Mouse (Mus musculus) intestine, embryonic 14.5 days (tissue): ENCODE measurements at regions not wholly inside any gene's neighbourhood (a gene's known extent, or its start where the extent isn't known, plus 50 kb on each side); places are given as distances from the start of the nearest gene placed in this dataset.
A peak's percentile ranks its signal among the peaks of the same experiment; 100 is the strongest.

Experiments
- ATAC-seq: fragments of 200-750 bp; cut with Nextera tagmentation; replicated peaks from 2 replicates; pipeline ENCODE4 v1.8.0; 2017; ENCODE audit warnings: low read depth, moderate number of reproducible peaks, moderate TSS enrichment, moderate library complexity; ENCODE audit not compliant: low FRiP score, low TSS enrichment
- DNase-seq: peaks from one replicate; pipeline ENCODE4 v3.0.0-alpha.2; 2018; ENCODE audit warnings: low spot score
- H3K27ac ChIP-seq: fragments of 300-500 bp; sonication (generic); 2 replicates; pipeline ENCODE4 v1.5.1; 2014; ENCODE audit warnings: low read depth, mild to moderate bottlenecking, control low read depth
- H3K27me3 ChIP-seq: fragments of 300-500 bp; sonication (generic); replicated peaks from 2 replicates; pipeline ENCODE4 v1.6.1; 2014; ENCODE audit warnings: low read length, control low read depth; ENCODE audit not compliant: control insufficient read depth, insufficient read depth
- H3K36me3 ChIP-seq: fragments of 300-500 bp; sonication (generic); 2 replicates; pipeline ENCODE4 v1.6.1; 2014; ENCODE audit warnings: low read length, control low read depth; ENCODE audit not compliant: control insufficient read depth, insufficient read depth
- H3K4me1 ChIP-seq: fragments of 300-500 bp; sonication (generic); replicated peaks from 2 replicates; pipeline ENCODE4 v1.6.1; 2014; ENCODE audit warnings: low read length, control low read depth, mixed read lengths; ENCODE audit not compliant: control insufficient read depth, insufficient read depth
- H3K4me2 ChIP-seq: fragments of 300-500 bp; sonication (generic); 2 replicates; pipeline ENCODE4 v1.6.1; 2014; ENCODE audit warnings: low read length
- H3K4me3 ChIP-seq: fragments of 300-500 bp; sonication (generic); 2 replicates; pipeline ENCODE4 v1.5.1; 2014; ENCODE audit warnings: low read depth, low read length, control low read depth, mixed read lengths
- H3K9ac ChIP-seq: fragments of 300-500 bp; sonication (generic); 2 replicates; pipeline ENCODE4 v1.6.1; 2014; ENCODE audit warnings: mild to moderate bottlenecking, low read length
- H3K9me3 ChIP-seq: fragments of 300-500 bp; sonication (generic); 2 replicates; pipeline ENCODE4 v1.6.1; 2016; ENCODE audit warnings: low read length, control low read depth; ENCODE audit not compliant: control insufficient read depth
- WGBS: fragments of 180-500 bp; shearing (Covaris S2); extraction: QIAGEN DNeasy Blood & Tissue Kit; methylation state at CpG from one replicate; pipeline ENCODE4 v1.1.7; 2014; 5-methylcytosine and 5-hydroxymethylcytosine counted together

DNA sequence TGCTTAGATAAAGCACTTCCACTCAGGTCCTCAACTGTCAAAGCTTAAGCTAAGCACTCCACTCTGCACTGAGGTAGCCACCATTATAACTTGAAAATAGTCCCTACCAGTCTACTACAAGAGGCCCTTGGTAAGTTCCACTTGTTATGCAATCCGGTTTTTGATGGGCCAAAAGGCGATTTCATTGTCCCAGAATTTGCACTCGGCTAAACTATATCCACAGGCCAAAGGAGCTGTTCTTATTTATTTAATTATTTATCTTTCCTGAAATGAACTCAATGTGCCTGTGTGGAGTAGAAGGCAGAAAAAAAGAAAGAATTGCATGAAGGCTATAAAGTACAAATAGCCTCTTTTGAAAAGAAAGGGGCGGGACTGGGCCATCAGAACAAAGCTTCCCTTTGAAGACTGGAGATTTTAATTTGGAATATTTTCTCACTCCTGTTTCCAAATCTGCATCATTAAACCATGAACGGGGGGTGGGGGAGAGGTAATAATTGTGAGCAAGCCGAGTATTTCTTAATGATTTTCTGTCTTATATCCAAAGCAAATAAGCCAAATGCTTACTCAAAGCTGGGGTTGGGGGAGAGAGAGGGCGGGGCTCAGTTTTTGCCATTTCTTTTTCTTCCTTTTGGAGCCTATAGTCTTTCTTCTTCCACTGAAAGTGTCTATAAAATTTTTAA, 489.3 kb downstream of the Tox3 start:
- H3K9me3 ChIP-seq, result no peaks in the 10 kb centered on the region
- no peak overlapping the region for H3K4me2 ChIP-seq
- WGBS, result 81% methylated on average over 7 of the region's 7 CpGs
- H3K27ac ChIP-seq, result no peak overlapping the region
- H3K4me3 ChIP-seq, result no peak overlapping the region
- H3K27me3 ChIP-seq, result no peaks in the 10 kb centered on the region
- ATAC-seq (no peak), DNase-seq (no peak)
- H3K4me1 ChIP-seq, result no peaks in the 10 kb centered on the region
- no peak overlapping the region for H3K9ac ChIP-seq
- H3K36me3 ChIP-seq, result no peaks in the 10 kb centered on the region

DNA sequence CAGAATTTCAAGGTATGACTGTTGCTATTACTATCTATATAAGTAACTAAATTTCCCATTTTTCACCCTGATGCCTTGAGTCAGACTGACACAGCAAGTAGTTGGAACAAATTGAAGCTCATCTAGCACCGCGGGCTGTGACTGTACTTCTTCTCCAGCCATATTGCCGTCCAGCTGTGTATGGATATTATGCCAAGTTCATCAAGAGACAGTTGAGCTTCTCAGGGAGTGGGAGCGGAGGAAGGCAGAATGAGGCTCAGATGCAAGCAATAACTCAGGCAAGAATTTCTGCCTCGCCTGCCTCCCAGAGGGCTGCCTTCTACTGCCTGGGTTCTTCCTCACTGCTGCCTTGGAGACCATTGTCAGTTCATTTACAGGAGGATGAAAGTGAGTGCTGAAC, 492.6 kb downstream of the Tox3 start:
- H3K36me3 ChIP-seq, result no peaks in the 10 kb centered on the region
- no peaks in the 10 kb centered on the region for H3K27me3 ChIP-seq
- no peak overlapping the region for H3K27ac ChIP-seq
- no peaks in the 10 kb centered on the region for H3K4me1 ChIP-seq
- WGBS, result 87% methylated on average over 5 of the region's 5 CpGs
- no peaks in the 10 kb centered on the region for H3K9me3 ChIP-seq
- H3K9ac ChIP-seq, result no peak overlapping the region
- ATAC-seq, result no peak
- H3K4me2 ChIP-seq, result no peak overlapping the region
- DNase-seq, result no peak
- no peak overlapping the region for H3K4me3 ChIP-seq

DNA sequence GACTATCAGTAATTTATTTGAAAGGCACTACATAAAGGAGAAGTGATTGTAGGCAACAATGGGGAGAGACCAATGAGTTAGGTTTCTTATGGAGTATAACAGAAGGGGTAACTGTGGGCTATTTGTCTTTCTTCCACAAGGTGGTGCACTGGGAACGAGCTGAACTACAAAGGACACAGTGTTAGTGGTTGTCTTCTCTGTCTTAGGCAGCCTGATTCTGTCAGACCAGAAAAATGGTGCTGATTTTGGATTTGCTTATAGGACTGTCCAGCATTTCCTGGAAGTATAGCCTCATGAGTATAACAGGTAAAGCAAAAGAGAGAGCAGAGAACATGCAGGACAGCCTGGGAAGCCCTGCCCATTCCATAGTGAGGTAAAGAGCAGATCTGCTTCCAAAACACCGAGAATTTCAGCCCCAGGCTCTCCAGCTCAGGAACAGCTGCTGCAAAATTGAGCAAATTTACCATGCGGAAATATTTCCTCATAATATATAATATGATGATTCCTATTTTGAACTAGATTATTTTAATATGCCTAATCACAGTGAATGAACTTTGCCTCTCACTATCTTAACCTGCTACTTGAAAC, 497.8 kb downstream of the Tox3 start:
- no peak overlapping the region for H3K4me2 ChIP-seq
- H3K27me3 ChIP-seq, result no peaks in the 10 kb centered on the region
- ATAC-seq (no peak; the same call in 1 of the 2 replicates), DNase-seq (peak; percentile 58)
- no peak overlapping the region for H3K4me3 ChIP-seq
- no peak overlapping the region for H3K27ac ChIP-seq
- no peak overlapping the region for H3K9ac ChIP-seq
- H3K36me3 ChIP-seq, result no peaks in the 10 kb centered on the region
- H3K4me1 ChIP-seq, result no peaks in the 10 kb centered on the region
- 41% methylated on average over 3 of the region's 3 CpGs for WGBS
- no peaks in the 10 kb centered on the region for H3K9me3 ChIP-seq

- no peak overlapping the region for H3K9ac ChIP-seq
- no peaks in the 10 kb centered on the region for H3K4me1 ChIP-seq
- DNase-seq (no peak), ATAC-seq (no peak)
- H3K36me3 ChIP-seq, result no peaks in the 10 kb centered on the region
- H3K4me3 ChIP-seq, result no peak overlapping the region
- H3K4me2 ChIP-seq, result no peak overlapping the region
- 67% methylated on average over 7 of the region's 7 CpGs for WGBS
- no peak overlapping the region for H3K27ac ChIP-seq
- no peaks in the 10 kb centered on the region for H3K9me3 ChIP-seq
- no peaks in the 10 kb centered on the region for H3K27me3 ChIP-seq
Measured at GRCm38 (mm10) chr8:89849416-89850208, 498.5 kb downstream of the Tox3 start.

DNA sequence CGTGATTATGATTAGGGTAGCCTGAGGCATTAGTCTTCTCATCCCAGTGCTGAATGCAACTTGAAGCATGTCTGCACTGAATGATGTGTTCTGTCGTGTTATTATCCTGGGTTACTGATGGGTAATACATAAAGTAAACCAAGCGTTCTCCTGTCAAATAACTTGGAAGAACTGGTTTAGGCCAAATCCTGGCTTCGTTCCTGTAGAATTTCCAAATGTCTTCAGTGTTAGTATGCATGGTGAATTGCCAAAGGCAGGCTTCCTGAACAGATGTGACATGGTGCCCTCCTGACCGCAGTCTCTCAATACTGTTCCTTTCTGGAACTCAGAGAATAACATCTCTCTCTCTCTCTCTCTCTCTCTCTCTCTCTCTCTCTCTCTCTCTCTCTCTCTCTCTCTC, 509.6 kb downstream of the Tox3 start:
- Histone ChIP-seq H3K36me3 (no peaks in the 10 kb centered on the region), H3K4me3 (no peak overlapping the region), H3K4me1 (no peaks in the 10 kb centered on the region), H3K9ac (no peak overlapping the region), H3K4me2 (no peak overlapping the region), H3K9me3 (no peaks in the 10 kb centered on the region), H3K27ac (no peak overlapping the region), H3K27me3 (no peaks in the 10 kb centered on the region)
- DNase-seq, result no peak
- 67% methylated on average over 5 of the region's 5 CpGs for WGBS
- no peak for ATAC-seq

- no peak overlapping the region for H3K27ac ChIP-seq
- DNase-seq (no peak), ATAC-seq (no peak)
- no peak overlapping the region for H3K9ac ChIP-seq
- H3K4me1 ChIP-seq, result no peaks in the 10 kb centered on the region
- WGBS, result 74% methylated on average over 4 of the region's 4 CpGs
- no peaks in the 10 kb centered on the region for H3K27me3 ChIP-seq
- no peaks in the 10 kb centered on the region for H3K36me3 ChIP-seq
- H3K9me3 ChIP-seq, result no peaks in the 10 kb centered on the region
- no peak overlapping the region for H3K4me2 ChIP-seq
- no peak overlapping the region for H3K4me3 ChIP-seq
Measured at GRCm38 (mm10) chr8:89833715-89834114, 514.4 kb downstream of the Tox3 start.

DNA sequence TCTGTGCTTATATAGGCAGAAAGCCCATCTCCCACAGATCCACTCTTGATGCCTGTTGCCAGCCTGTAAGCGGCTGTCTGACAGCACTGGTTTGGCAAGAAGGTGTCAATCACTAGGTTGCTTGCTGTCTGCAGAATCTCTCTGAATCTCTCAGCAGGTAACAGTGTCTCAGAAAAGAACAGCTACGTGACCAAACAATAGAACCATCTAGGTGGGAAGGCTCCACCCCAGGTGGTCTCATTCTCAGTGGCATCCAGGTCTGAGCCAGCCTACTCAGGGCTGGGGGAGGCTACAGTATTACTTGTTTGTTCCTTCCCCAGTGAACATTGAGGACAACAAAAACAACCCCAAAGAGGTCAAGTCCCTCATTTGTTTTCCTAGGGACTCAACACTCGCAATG, 523.6 kb downstream of the Tox3 start:
- Histone ChIP-seq H3K36me3 (no peaks in the 10 kb centered on the region), H3K9me3 (no peaks in the 10 kb centered on the region), H3K9ac (no peak overlapping the region), H3K4me3 (no peak overlapping the region), H3K4me2 (no peak overlapping the region), H3K4me1 (no peaks in the 10 kb centered on the region), H3K27ac (no peak overlapping the region), H3K27me3 (no peaks in the 10 kb centered on the region)
- ATAC-seq, result no peak
- 45% methylated on average over 3 of the region's 3 CpGs for WGBS
- no peak for DNase-seq

DNA sequence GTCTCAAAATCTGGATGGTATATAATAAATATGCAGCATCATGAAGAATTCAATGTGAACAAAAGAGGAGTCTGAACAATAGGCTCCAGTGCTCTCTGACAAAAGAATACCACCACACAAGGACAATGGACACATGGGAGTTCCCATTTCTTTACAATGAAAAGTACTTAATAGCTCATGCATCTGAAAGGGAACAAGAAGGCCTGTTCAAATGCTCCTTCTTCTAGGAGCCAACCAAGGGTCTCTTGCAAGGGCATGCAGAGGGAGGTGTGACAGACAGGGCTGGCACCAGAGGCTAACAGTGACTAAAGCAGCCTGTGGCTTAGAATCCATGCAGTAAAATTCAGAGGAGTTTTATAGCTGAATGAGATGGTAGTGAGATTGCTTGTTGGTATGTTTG, 524.5 kb downstream of the Tox3 start:
- DNase-seq, result no peak
- Histone ChIP-seq H3K27me3 (no peaks in the 10 kb centered on the region), H3K9me3 (no peaks in the 10 kb centered on the region), H3K9ac (no peak overlapping the region), H3K4me3 (no peak overlapping the region), H3K4me2 (no peak overlapping the region), H3K4me1 (no peaks in the 10 kb centered on the region), H3K36me3 (no peaks in the 10 kb centered on the region), H3K27ac (no peak overlapping the region)
- ATAC-seq, result no peak
